Mouse (Mus musculus) MEL-GATA-1-ER (cell line): ENCODE data around the gene Aqp11.

Experiments
- DNase-seq: peaks from one replicate; pipeline ENCODE4 v3.0.0-alpha.2; 2012; ENCODE audit warnings: low read depth; ENCODE audit errors: extremely low read depth

Aqp11 gene

GRCm38 (mm10) chr7:97747787-97748497 lies 9.9 kb upstream of the Aqp11 start:
- DNase-seq, result no peak

- no peak for DNase-seq
Observed at GRCm38 (mm10) chr7:97747176-97747707, 9.2 kb upstream of the Aqp11 start.

- no peak for DNase-seq
Observed at GRCm38 (mm10) chr7:97745299-97745698, 7.2 kb upstream of the Aqp11 start.

- peak; percentile 60 for DNase-seq
Observed at GRCm38 (mm10) chr7:97741756-97742291, 3.7 kb upstream of the Aqp11 start.

- DNase-seq, result no peak
Observed at GRCm38 (mm10) chr7:97740948-97741347, 2.9 kb upstream of the Aqp11 start.

GRCm38 (mm10) chr7:97737256-97737637 lies 842 bp downstream of the Aqp11 start:
- no peak for DNase-seq

- no peak for DNase-seq
Observed at GRCm38 (mm10) chr7:97735886-97736420, 2.1 kb downstream of the Aqp11 start.

- DNase-seq, result no peak
Observed at GRCm38 (mm10) chr7:97735021-97735420, 3.1 kb downstream of the Aqp11 start.

GRCm38 (mm10) chr7:97733606-97734005 lies 4.5 kb downstream of the Aqp11 start:
- DNase-seq, result no peak

GRCm38 (mm10) chr7:97730427-97730826 lies 7.7 kb downstream of the Aqp11 start:
- DNase-seq, result no peak

- DNase-seq, result no peak
Observed at GRCm38 (mm10) chr7:97728666-97729614, 9.1 kb downstream of the Aqp11 start.

GRCm38 (mm10) chr7:97726778-97727177 lies 11.3 kb downstream of the Aqp11 start:
- no peak for DNase-seq

- no peak for DNase-seq
Observed at GRCm38 (mm10) chr7:97726080-97726479, 12.0 kb downstream of the Aqp11 start.

- no peak for DNase-seq
Observed at GRCm38 (mm10) chr7:97725401-97725800, 12.7 kb downstream of the Aqp11 start.

- DNase-seq, result no peak
Observed at GRCm38 (mm10) chr7:97723646-97724538, 14.2 kb downstream of the Aqp11 start.

GRCm38 (mm10) chr7:97722278-97722918 lies 15.7 kb downstream of the Aqp11 start:
- no peak for DNase-seq

- DNase-seq, result no peak
Observed at GRCm38 (mm10) chr7:97720109-97720508, 18.0 kb downstream of the Aqp11 start.

- DNase-seq, result no peak
Observed at GRCm38 (mm10) chr7:97719078-97719477, 19.0 kb downstream of the Aqp11 start.

- DNase-seq, result no peak
Observed at GRCm38 (mm10) chr7:97717326-97717725, 20.8 kb downstream of the Aqp11 start.

GRCm38 (mm10) chr7:97714651-97715050 lies 23.4 kb downstream of the Aqp11 start:
- DNase-seq, result no peak
